Mouse (Mus musculus) midbrain, embryonic 14.5 days (tissue): ENCODE results near the gene Ttc5. TPM values are rescaled to one million over a fixed set of nuclear protein-coding genes. Genes with fewer than 3 reads are reported as not detected.
A peak's percentile ranks its signal among the peaks of the same experiment; 100 is the strongest.
"Not testable (repeated sequence)": the region's sequence is repeated elsewhere in the genome, so short reads cannot be mapped to it uniquely, and the experiment has no call there.

Experiments
- ATAC-seq: fragments of 200-750 bp; cut with Nextera tagmentation; 2 replicates; pipeline ENCODE4 v1.8.0; 2017; ENCODE audit warnings: moderate number of reproducible peaks, moderate library complexity; ENCODE audit not compliant: low FRiP score, low TSS enrichment
- DNase-seq: peaks from one replicate; pipeline ENCODE4 v3.0.0-alpha.2; 2015
- H3K27ac ChIP-seq: fragments of 300-500 bp; sonication (generic); replicated peaks from 2 replicates; pipeline ENCODE4 v1.5.1; 2014; ENCODE audit warnings: mild to moderate bottlenecking, low read depth, low read length, moderate library complexity
- H3K27me3 ChIP-seq: fragments of 300-500 bp; sonication (generic); 2 replicates; pipeline ENCODE4 v1.6.1; 2014; ENCODE audit warnings: low read length, control low read depth, mixed read lengths; ENCODE audit not compliant: control insufficient read depth, insufficient read depth
- H3K36me3 ChIP-seq: fragments of 300-500 bp; sonication (generic); 2 replicates; pipeline ENCODE4 v1.6.1; 2014; ENCODE audit warnings: low read length, control low read depth; ENCODE audit not compliant: control insufficient read depth, insufficient read depth
- H3K4me1 ChIP-seq: fragments of 300-500 bp; sonication (generic); 2 replicates; pipeline ENCODE4 v1.6.1; 2014; ENCODE audit warnings: mild to moderate bottlenecking, antibody characterized with exemption, low read length, control low read depth; ENCODE audit not compliant: control insufficient read depth, insufficient read depth
- H3K4me2 ChIP-seq: fragments of 300-500 bp; sonication (generic); 2 replicates; pipeline ENCODE4 v1.6.1; 2014; ENCODE audit warnings: mild to moderate bottlenecking, low read length, moderate library complexity
- H3K4me3 ChIP-seq: fragments of 300-500 bp; sonication (generic); replicated peaks from 2 replicates; pipeline ENCODE4 v1.5.1; 2014; ENCODE audit warnings: low read depth, low read length
- H3K9ac ChIP-seq: fragments of 300-500 bp; sonication (generic); replicated peaks from 2 replicates; pipeline ENCODE4 v1.6.1; 2014; ENCODE audit warnings: mild to moderate bottlenecking, low read length, moderate library complexity
- H3K9me3 ChIP-seq: fragments of 300-500 bp; sonication (generic); 2 replicates; pipeline ENCODE4 v1.6.1; 2016; ENCODE audit warnings: low read length, control low read depth, mixed read lengths; ENCODE audit not compliant: control insufficient read depth
- WGBS: fragments of 180-500 bp; shearing (Covaris S2); extraction: QIAGEN DNeasy Blood & Tissue Kit; methylation state at CpG from one replicate; pipeline ENCODE4 v1.1.7; 2014; 5-methylcytosine and 5-hydroxymethylcytosine counted together
- polyA plus RNA-seq: library from polyadenylated mRNA; unstranded; fragments of >200 nt; fragmentation: Nextera tagmentation; extraction: Ambion mirVana; gene quantifications from 2 replicates; pipeline ENCODE4 v1.2.1, GENCODE M21; 2014

Gene Ttc5
- polyA plus RNA-seq, 1 experiment from 2014 or later = 138 TPM

- 87% methylated on average over 5 of the region's 5 CpGs for WGBS
- H3K4me3 ChIP-seq = peak overlapping the region; percentile 50; the same call in 1 of the 2 replicates
- not testable (repeated sequence) for DNase-seq
These were observed 21.1 kb upstream of the Ttc5 start for GRCm38 (mm10) chr14:50806469-50806868.

DNA sequence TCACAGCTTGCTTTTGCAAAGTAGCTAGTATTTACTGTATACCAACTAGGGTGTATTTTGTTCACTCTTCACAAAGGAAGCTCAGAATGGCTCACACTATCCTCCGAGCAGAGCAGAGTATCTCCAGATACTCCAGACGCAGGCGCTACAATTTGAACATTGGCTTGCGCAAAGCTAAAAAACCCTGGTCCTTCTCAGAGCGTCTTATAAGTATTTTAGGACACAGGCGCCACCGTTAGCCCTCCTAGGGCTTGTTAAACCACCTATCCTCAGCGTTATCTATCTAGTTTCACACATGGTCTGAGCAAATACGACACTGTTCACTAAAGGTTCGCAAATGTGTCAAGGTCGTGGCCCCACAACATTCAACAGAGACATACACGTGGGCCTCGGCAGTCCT, 19.4 kb upstream of the Ttc5 start:
- Histone ChIP-seq H3K4me2 (no peak overlapping the region), H3K9me3 (no peaks in the 10 kb centered on the region), H3K27ac (no peak overlapping the region), H3K27me3 (no peaks in the 10 kb centered on the region), H3K36me3 (no peaks in the 10 kb centered on the region), H3K4me3 (no peak overlapping the region), H3K4me1 (no peaks in the 10 kb centered on the region), H3K9ac (no peak overlapping the region)
- DNase-seq (no peak), ATAC-seq (no peak)
- WGBS = 77% methylated on average over 13 of the region's 13 CpGs

More at GRCm38 (mm10) chr14:50806469-50806868, 21.1 kb upstream of the Ttc5 start:
- H3K27ac ChIP-seq, H3K9ac ChIP-seq, H3K9me3 ChIP-seq, H3K27me3 ChIP-seq, H3K4me1 ChIP-seq, H3K36me3 ChIP-seq, ATAC-seq: not testable (repeated sequence)
- peak overlapping the region; percentile 63 for H3K4me2 ChIP-seq

- H3K4me1 ChIP-seq = no peaks in the 10 kb centered on the region
- WGBS = 65% methylated on average over 4 of the region's 4 CpGs
- H3K27me3 ChIP-seq = no peaks in the 10 kb centered on the region
- H3K9ac ChIP-seq = no peak overlapping the region
- no peak overlapping the region for H3K4me2 ChIP-seq
- H3K36me3 ChIP-seq = no peaks in the 10 kb centered on the region
- ATAC-seq (no peak), DNase-seq (peak; percentile 63)
- H3K4me3 ChIP-seq = no peak overlapping the region
- H3K9me3 ChIP-seq = no peaks in the 10 kb centered on the region
- H3K27ac ChIP-seq = no peak overlapping the region
These were observed 17.7 kb upstream of the Ttc5 start for GRCm38 (mm10) chr14:50802843-50803562.

DNA sequence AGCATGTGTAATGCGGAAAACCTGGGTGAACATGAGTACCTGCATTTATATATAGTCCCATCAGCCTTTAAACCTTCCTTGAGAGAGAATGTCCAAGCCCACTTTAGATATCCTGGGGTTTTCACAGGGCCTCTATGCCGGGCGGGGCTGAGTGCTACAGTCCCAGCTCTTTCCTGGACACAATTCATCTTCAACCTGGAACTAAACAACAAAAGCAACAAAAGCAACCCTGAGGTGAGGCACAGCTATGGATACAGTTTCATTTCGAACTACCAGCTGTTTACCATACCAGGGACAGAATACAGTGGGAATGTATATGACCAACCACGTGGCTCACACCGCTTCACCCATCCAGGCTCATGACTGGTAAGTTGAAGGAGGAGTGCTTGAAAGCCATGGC, 17.1 kb upstream of the Ttc5 start:
- H3K4me3 ChIP-seq = no peak overlapping the region
- 89% methylated on average over 6 of the region's 6 CpGs for WGBS
- ATAC-seq (no peak), DNase-seq (no peak)
- no peaks in the 10 kb centered on the region for H3K27me3 ChIP-seq
- H3K27ac ChIP-seq = no peak overlapping the region
- no peaks in the 10 kb centered on the region for H3K36me3 ChIP-seq
- H3K4me1 ChIP-seq = no peaks in the 10 kb centered on the region
- H3K9me3 ChIP-seq = no peaks in the 10 kb centered on the region
- H3K4me2 ChIP-seq = no peak overlapping the region
- no peak overlapping the region for H3K9ac ChIP-seq

GRCm38 (mm10) chr14:50799502-50800259, 14.4 kb upstream of the Ttc5 start:
- no peak; the same call in 1 of the 2 replicates for ATAC-seq
- Histone ChIP-seq H3K27ac (no peak overlapping the region), H3K27me3 (no peaks in the 10 kb centered on the region), H3K4me2 (no peak overlapping the region), H3K36me3 (no peaks in the 10 kb centered on the region), H3K9ac (no peak overlapping the region), H3K9me3 (no peaks in the 10 kb centered on the region), H3K4me1 (no peaks in the 10 kb centered on the region), H3K4me3 (no peak overlapping the region)
- peak; percentile 86 for DNase-seq
- WGBS = 4% methylated on average over 3 of the region's 3 CpGs

GRCm38 (mm10) chr14:50798512-50798911, 13.2 kb upstream of the Ttc5 start:
- Histone ChIP-seq H3K4me2 (no peak overlapping the region), H3K9me3 (no peaks in the 10 kb centered on the region), H3K27me3 (no peaks in the 10 kb centered on the region), H3K4me1 (no peaks in the 10 kb centered on the region), H3K9ac (no peak overlapping the region), H3K27ac (no peak overlapping the region), H3K4me3 (no peak overlapping the region), H3K36me3 (no peaks in the 10 kb centered on the region)
- DNase-seq (peak; percentile 24), ATAC-seq (no peak)
- WGBS = 58% methylated on average over 2 of the region's 2 CpGs

DNA sequence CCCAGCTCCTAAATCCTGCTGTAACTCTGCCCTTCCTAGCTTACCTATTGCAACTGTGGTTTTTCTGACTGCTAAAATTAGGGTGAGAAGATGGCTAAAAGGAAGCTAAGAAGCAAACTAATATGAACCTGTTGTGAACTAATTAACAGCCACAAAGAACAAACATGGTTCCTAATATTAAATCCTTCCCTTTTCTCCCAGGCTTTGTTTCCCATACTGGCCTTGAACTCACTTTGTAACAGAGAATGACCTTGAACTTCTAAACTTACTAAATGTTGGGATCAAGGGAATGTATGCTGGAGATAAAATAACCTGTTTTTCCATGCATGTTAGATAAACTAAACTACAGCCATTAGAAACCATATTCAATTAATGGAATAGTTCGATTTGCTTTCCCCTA, 11.1 kb upstream of the Ttc5 start:
- Histone ChIP-seq H3K27ac (no peak overlapping the region), H3K9me3 (no peaks in the 10 kb centered on the region), H3K4me3 (no peak overlapping the region), H3K27me3 (no peaks in the 10 kb centered on the region), H3K4me2 (no peak overlapping the region), H3K36me3 (no peaks in the 10 kb centered on the region), H3K4me1 (no peaks in the 10 kb centered on the region), H3K9ac (no peak overlapping the region)
- 82% methylated on average over 1 of the region's 1 CpGs for WGBS
- DNase-seq = no peak
- ATAC-seq = no peak

DNA sequence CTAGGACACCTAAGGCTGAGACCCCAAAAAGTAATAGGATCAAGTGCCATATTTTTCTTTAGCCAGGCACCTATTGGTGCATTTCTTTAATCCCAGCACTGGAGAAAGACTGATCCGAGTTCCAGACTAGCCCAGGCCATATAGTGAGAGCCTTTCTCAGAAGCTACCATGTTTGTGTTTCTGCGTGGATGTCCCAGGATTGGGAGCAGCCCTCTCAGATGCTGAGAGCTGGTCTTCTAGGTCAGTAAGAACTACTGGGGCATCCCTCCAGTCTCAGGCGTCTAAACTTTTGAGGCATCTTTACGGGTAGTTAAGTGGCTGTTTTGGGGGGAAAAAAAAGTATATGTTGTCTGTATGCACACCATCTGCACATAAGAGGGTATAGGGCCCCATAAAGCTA, 10.6 kb upstream of the Ttc5 start:
- no peaks in the 10 kb centered on the region for H3K27me3 ChIP-seq
- ATAC-seq = no peak
- no peak for DNase-seq
- H3K27ac ChIP-seq = no peak overlapping the region
- WGBS = 91% methylated on average over 4 of the region's 4 CpGs
- no peaks in the 10 kb centered on the region for H3K36me3 ChIP-seq
- H3K4me2 ChIP-seq = no peak overlapping the region
- no peaks in the 10 kb centered on the region for H3K9me3 ChIP-seq
- H3K9ac ChIP-seq = no peak overlapping the region
- H3K4me1 ChIP-seq = no peaks in the 10 kb centered on the region
- no peak overlapping the region for H3K4me3 ChIP-seq
